In the genomic region with DNA sequence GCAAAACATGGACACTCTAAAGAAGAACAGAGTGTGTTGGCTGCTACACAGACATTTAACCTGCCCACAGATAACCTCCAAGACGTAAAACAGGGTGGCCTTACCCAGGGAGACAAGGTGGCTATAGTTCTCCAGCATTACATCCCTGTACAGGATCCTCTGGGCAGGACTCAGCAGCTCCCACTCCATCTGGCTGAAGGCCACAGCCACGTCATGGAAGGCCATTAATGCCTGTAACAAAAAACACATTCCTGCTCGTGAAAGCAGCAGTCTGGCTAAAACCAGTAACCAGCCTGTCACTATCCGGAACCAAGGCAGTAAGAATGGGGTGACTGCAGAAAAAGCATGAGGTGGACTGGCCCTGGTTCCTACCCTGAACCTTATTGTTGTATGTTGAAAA, we compare ENCODE assay signal across 9 mouse cellular contexts. TPM values are rescaled to one million over a fixed set of nuclear protein-coding genes. Genes with fewer than 3 reads are reported as not detected.
DNase-seq lines count a peak whose midpoint lies in the region; ATAC-seq and TF ChIP-seq lines count a peak whose summit lies in the region.
"Had no signal": no experiment of that assay in that cellular context is flagged by ENCODE, and none has a peak within 500 bp of the region (broad histone marks: within the 10 kb centered on the region; RNA-seq: fewer than 3 reads in every experiment).

No protein-coding gene starts in this region.

- H3K4me2 ChIP-seq in forebrain, postnatal 0 days (ENCODE audit: low read depth) = no peak overlapping the region
- no peak overlapping the region for H3K4me2 ChIP-seq in forebrain, embryonic 16.5 days (ENCODE audit: low read length)
- H3K4me2 ChIP-seq in stomach, embryonic 16.5 days (ENCODE audit: low read depth, low read length) = no peak overlapping the region

- H3K9ac ChIP-seq in forebrain, postnatal 0 days = no peak overlapping the region
- H3K9ac ChIP-seq in forebrain, embryonic 16.5 days (replicated peaks; ENCODE audit: low read depth, low read length) = no peak overlapping the region
- no peak overlapping the region for H3K9ac ChIP-seq in stomach, embryonic 16.5 days (ENCODE audit: low read length)

- 39% methylated on average over 4 of the region's 4 CpGs for WGBS in forebrain, postnatal 0 days
- WGBS in forebrain, embryonic 16.5 days = 43% methylated on average over 4 of the region's 4 CpGs
- 63% methylated on average over 4 of the region's 4 CpGs for WGBS in limb, embryonic 10.5 days
- 50% methylated on average over 4 of the region's 4 CpGs for WGBS in stomach, embryonic 16.5 days

- DNase-seq in forebrain, postnatal 0 days = peak; percentile 43
- DNase-seq in testis, postnatal 14 days (ENCODE audit: low spot score) = no peak
- no peak for DNase-seq in limb, embryonic 10.5 days (ENCODE audit: low spot score)
- no peak for DNase-seq in thymus, postnatal 10 days (ENCODE audit: low spot score in 2 of 2)
- DNase-seq in right cerebral cortex, postnatal 4 days = no peak

- no peak for ATAC-seq in forebrain, postnatal 0 days
- ATAC-seq in forebrain, embryonic 16.5 days = no peak
- ATAC-seq in stomach, embryonic 16.5 days (ENCODE audit: insufficient read depth, low FRiP score) = peak; percentile 66; the same call in 1 of the 2 replicates

- H3K4me3 ChIP-seq in forebrain, postnatal 0 days (ENCODE audit: low read depth, low read length) = no peak overlapping the region
- H3K4me3 ChIP-seq in forebrain, embryonic 16.5 days (replicated peaks; ENCODE audit: low read length) = no peak overlapping the region
- peak overlapping the region; percentile 82 for H3K4me3 ChIP-seq in testis, adult 2 months (ENCODE audit: control insufficient read depth, low read depth, low read length)
- H3K4me3 ChIP-seq in limb, embryonic 10.5 days = no peak overlapping the region
- no peak overlapping the region for H3K4me3 ChIP-seq in stomach, embryonic 16.5 days (replicated peaks; ENCODE audit: low read length)
- H3K4me3 ChIP-seq: megakaryocyte, embryonic 14.5 days had no signal

- H3K27ac ChIP-seq in forebrain, postnatal 0 days (ENCODE audit: low read depth, low read length) = no peak overlapping the region
- H3K27ac ChIP-seq in forebrain, embryonic 16.5 days (ENCODE audit: low read length) = no peak overlapping the region
- no peak overlapping the region for H3K27ac ChIP-seq in testis, adult 2 months (ENCODE audit: control insufficient read depth, insufficient read depth, low read depth, low read length)
- peak overlapping the region; percentile 50; the same call in 1 of the 2 replicates for H3K27ac ChIP-seq in limb, embryonic 10.5 days
- no peak overlapping the region for H3K27ac ChIP-seq in stomach, embryonic 16.5 days (ENCODE audit: low read length)

- H3K36me3 ChIP-seq in forebrain, postnatal 0 days (ENCODE audit: insufficient read depth) = peaks cover 17% of the 10 kb centered on the region
- peaks cover 20% of the 10 kb centered on the region for H3K36me3 ChIP-seq in forebrain, embryonic 16.5 days (ENCODE audit: control insufficient read depth, insufficient read depth)
- no peaks in the 10 kb centered on the region for H3K36me3 ChIP-seq in testis, adult 2 months (ENCODE audit: control insufficient read depth, insufficient read depth, low read length)
- H3K36me3 ChIP-seq in limb, embryonic 10.5 days = peaks cover 42% of the 10 kb centered on the region
- H3K36me3 ChIP-seq in stomach, embryonic 16.5 days (ENCODE audit: control insufficient read depth, insufficient read depth, low read length) = peaks cover 3% of the 10 kb centered on the region; the same call in 1 of the 2 replicates

- no peaks in the 10 kb centered on the region for H3K27me3 ChIP-seq in forebrain, postnatal 0 days (ENCODE audit: insufficient read depth, low read length)
- H3K27me3 ChIP-seq in forebrain, embryonic 16.5 days (replicated peaks; ENCODE audit: control insufficient read depth, insufficient read depth, low read length) = no peaks in the 10 kb centered on the region
- H3K27me3 ChIP-seq in testis, adult 2 months (ENCODE audit: control insufficient read depth, insufficient read depth, low read length) = no peaks in the 10 kb centered on the region
- H3K27me3 ChIP-seq in limb, embryonic 10.5 days (ENCODE audit: low read depth, poor library complexity, severe bottlenecking) = no peaks in the 10 kb centered on the region
- no peaks in the 10 kb centered on the region for H3K27me3 ChIP-seq in stomach, embryonic 16.5 days (ENCODE audit: control insufficient read depth, insufficient read depth, low read length)
- H3K27me3 ChIP-seq: megakaryocyte, embryonic 14.5 days had no signal

- peaks cover 4% of the 10 kb centered on the region; the same call in 1 of the 2 replicates for H3K9me3 ChIP-seq in forebrain, postnatal 0 days (ENCODE audit: low read length)
- H3K9me3 ChIP-seq in forebrain, embryonic 16.5 days (ENCODE audit: control insufficient read depth, low read length) = peaks cover 6% of the 10 kb centered on the region; the same call in 1 of the 2 replicates
- H3K9me3 ChIP-seq in limb, embryonic 10.5 days (replicated peaks) = no peaks in the 10 kb centered on the region
- 0 out of 2 replicates have a peak, but pooled peaks cover 2% of the 10 kb centered on the region for H3K9me3 ChIP-seq in stomach, embryonic 16.5 days (replicated peaks; ENCODE audit: control insufficient read depth, low read length)

- TF ChIP-seq CTCF in forebrain, postnatal 0 days (IDR thresholded peaks at IDR 0.05; ENCODE audit: low read depth) = no peak
- no peak for TF ChIP-seq CTCF in testis, adult 2 months (IDR thresholded peaks at IDR 0.05; ENCODE audit: control insufficient read depth, insufficient read depth, insufficient replicate concordance, low read depth, low read length)

- 0 out of 2 replicates have a peak, but pooled peaks cover 3% of the 10 kb centered on the region for H3K4me1 ChIP-seq in forebrain, postnatal 0 days (ENCODE audit: insufficient read depth)
- H3K4me1 ChIP-seq in forebrain, embryonic 16.5 days (replicated peaks; ENCODE audit: control insufficient read depth, insufficient read depth, low read length) = peaks cover 13% of the 10 kb centered on the region
- 0 out of 2 replicates have a peak, but pooled peaks cover 2% of the 10 kb centered on the region for H3K4me1 ChIP-seq in testis, adult 2 months (ENCODE audit: control insufficient read depth, insufficient read depth, low read length)
- H3K4me1 ChIP-seq in limb, embryonic 10.5 days = peaks cover 15% of the 10 kb centered on the region
- H3K4me1 ChIP-seq in stomach, embryonic 16.5 days (ENCODE audit: control insufficient read depth, insufficient read depth, low read length) = no peaks in the 10 kb centered on the region

- TF ChIP-seq POLR2A in testis, adult 2 months (IDR thresholded peaks at IDR 0.05; ENCODE audit: control insufficient read depth, low read depth, low read length) = no peak

RNA-seq across cellular contexts. Expression of gene Zfp169, which starts 14.6 kb away (rescaled TPM):
- total RNA-seq in forebrain, postnatal 0 days (2014; rRNA removed) = 17.0 and 36.6 TPM in 2 replicates
- 2.7 and 4.0 TPM in 2 replicates for polyA plus RNA-seq in forebrain, postnatal 0 days (2015; fragmentation: Nextera tagmentation; extraction: Ambion mirVana)
- 7.9 and 8.4 TPM in 2 replicates for polyA plus RNA-seq in forebrain, embryonic 16.5 days (2015; fragmentation: Nextera tagmentation; extraction: Ambion mirVana)
- polyA plus RNA-seq in testis, adult 2 months (2012; rRNA removed) = 11.5 and 12.1 TPM in 2 replicates
- polyA plus RNA-seq in limb, embryonic 10.5 days (2016; fragmentation: Nextera tagmentation; extraction: Ambion mirVana) = 3.3 and 5.1 TPM in 2 replicates
- 3.1 and 4.5 TPM in 2 replicates for polyA plus RNA-seq in stomach, embryonic 16.5 days (2015; fragmentation: Nextera tagmentation; extraction: Ambion mirVana)

RNA-seq across cellular contexts. Expression of gene A830005F24Rik, which starts 14.7 kb away (rescaled TPM):
- 0.67 and 0.85 TPM in 2 replicates for total RNA-seq in forebrain, postnatal 0 days (2014; rRNA removed)
- 0.93 and 2.6 TPM in 2 replicates for polyA plus RNA-seq in forebrain, postnatal 0 days (2015; fragmentation: Nextera tagmentation; extraction: Ambion mirVana)
- polyA plus RNA-seq in forebrain, embryonic 16.5 days (2015; fragmentation: Nextera tagmentation; extraction: Ambion mirVana) = 1.9 and 2.5 TPM in 2 replicates
- 0.15 TPM in 1 of 2 replicates, not detected in the other for polyA plus RNA-seq in testis, adult 2 months (2012; rRNA removed)
- 2.4 TPM in 2 replicates for polyA plus RNA-seq in limb, embryonic 10.5 days (2016; fragmentation: Nextera tagmentation; extraction: Ambion mirVana)
- 0.40 and 0.76 TPM in 2 replicates for polyA plus RNA-seq in stomach, embryonic 16.5 days (2015; fragmentation: Nextera tagmentation; extraction: Ambion mirVana)
